Mouse (Mus musculus): Measurements from ENCODE around the gene Lbp. TPM values are rescaled to one million over a fixed set of nuclear protein-coding genes. Genes with fewer than 3 reads are reported as not detected.
A peak's percentile ranks its signal among the peaks of the same experiment; 100 is the strongest.

Gene Lbp
- total and polyA plus RNA-seq, 2 experiments: 66.8 to 164 TPM

DNA sequence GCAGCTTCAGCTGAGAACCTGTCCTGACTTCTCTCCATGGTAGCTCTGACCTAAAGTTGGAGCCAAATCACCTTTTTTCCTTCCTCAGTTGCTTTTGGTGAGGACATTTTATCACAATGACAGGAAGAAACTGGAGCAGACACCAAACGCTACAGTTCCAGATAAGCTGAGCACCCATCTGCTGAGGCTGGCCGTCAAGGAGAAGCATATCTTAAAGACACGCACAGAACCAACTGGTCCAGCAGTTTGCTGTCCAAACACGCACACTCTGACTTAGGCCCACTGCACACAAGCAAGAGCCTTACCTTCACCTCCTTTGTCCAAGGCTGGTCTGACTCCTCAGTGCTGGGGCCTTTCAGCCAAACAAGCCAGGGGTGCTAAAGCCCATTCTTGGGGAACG, 61.4 kb downstream of the Lbp start:
- Histone ChIP-seq H3K27ac (replicated peaks; ENCODE audit: insufficient read depth, low read depth, low read length) (no peak overlapping the region), H3K27me3 (ENCODE audit: control insufficient read depth, insufficient read depth, low read length) (no peaks in the 10 kb centered on the region), H3K4me3 (ENCODE audit: insufficient read depth, low read depth, low read length) (no peak overlapping the region), H3K4me1 (ENCODE audit: control insufficient read depth, insufficient read depth, low read length) (peaks cover 8% of the 10 kb centered on the region), H3K9ac (ENCODE audit: low read depth, low read length) (no peak overlapping the region), H3K79me2 (ENCODE audit: control insufficient read depth, insufficient read depth, low read length) (no peaks in the 10 kb centered on the region), H3K36me3 (ENCODE audit: control insufficient read depth, insufficient read depth, low read length) (no peaks in the 10 kb centered on the region)
- TF ChIP-seq CTCF (IDR thresholded peaks at IDR 0.05; ENCODE audit: low read depth, low read length) (no peak), POLR2A (IDR thresholded peaks at IDR 0.05; ENCODE audit: extremely low read depth, insufficient read depth, low read length) (no peak)
- no peak for DNase-seq (ENCODE audit: extremely low read depth, low read depth, low spot score)
- 90% methylated on average over 5 of the region's 5 CpGs for WGBS

- no peak for DNase-seq (ENCODE audit: extremely low read depth, low read depth, low spot score)
- H3K4me1 ChIP-seq (ENCODE audit: control insufficient read depth, insufficient read depth, low read length): peaks cover 13% of the 10 kb centered on the region
- no peaks in the 10 kb centered on the region for H3K79me2 ChIP-seq (ENCODE audit: control insufficient read depth, insufficient read depth, low read length)
- H3K9ac ChIP-seq (ENCODE audit: low read depth, low read length): no peak overlapping the region
- 90% methylated on average over 8 of the region's 8 CpGs for WGBS
- no peaks in the 10 kb centered on the region for H3K36me3 ChIP-seq (ENCODE audit: control insufficient read depth, insufficient read depth, low read length)
- H3K27me3 ChIP-seq (ENCODE audit: control insufficient read depth, insufficient read depth, low read length): no peaks in the 10 kb centered on the region
- TF ChIP-seq POLR2A (IDR thresholded peaks at IDR 0.05; ENCODE audit: extremely low read depth, insufficient read depth, low read length) (no peak), CTCF (IDR thresholded peaks at IDR 0.05; ENCODE audit: low read depth, low read length) (no peak)
- no peak overlapping the region for H3K4me3 ChIP-seq (ENCODE audit: insufficient read depth, low read depth, low read length)
- H3K27ac ChIP-seq (replicated peaks; ENCODE audit: insufficient read depth, low read depth, low read length): no peak overlapping the region
Measured at GRCm38 (mm10) chr2:158368313-158368712, 62.0 kb downstream of the Lbp start.

- H3K9ac ChIP-seq (ENCODE audit: low read depth, low read length): no peak overlapping the region
- no peaks in the 10 kb centered on the region for H3K27me3 ChIP-seq (ENCODE audit: control insufficient read depth, insufficient read depth, low read length)
- no peak overlapping the region for H3K4me3 ChIP-seq (ENCODE audit: insufficient read depth, low read depth, low read length)
- 87% methylated on average over 3 of the region's 3 CpGs for WGBS
- H3K4me1 ChIP-seq (ENCODE audit: control insufficient read depth, insufficient read depth, low read length): peaks cover 13% of the 10 kb centered on the region
- H3K36me3 ChIP-seq (ENCODE audit: control insufficient read depth, insufficient read depth, low read length): no peaks in the 10 kb centered on the region
- TF ChIP-seq POLR2A (IDR thresholded peaks at IDR 0.05; ENCODE audit: extremely low read depth, insufficient read depth, low read length) (no peak), CTCF (IDR thresholded peaks at IDR 0.05; ENCODE audit: low read depth, low read length) (no peak)
- H3K27ac ChIP-seq (replicated peaks; ENCODE audit: insufficient read depth, low read depth, low read length): no peak overlapping the region
- H3K79me2 ChIP-seq (ENCODE audit: control insufficient read depth, insufficient read depth, low read length): no peaks in the 10 kb centered on the region
- DNase-seq (ENCODE audit: extremely low read depth, low read depth, low spot score): no peak
Measured at GRCm38 (mm10) chr2:158369474-158370172, 63.3 kb downstream of the Lbp start.

- Histone ChIP-seq H3K36me3 (ENCODE audit: control insufficient read depth, insufficient read depth, low read length) (no peaks in the 10 kb centered on the region), H3K27me3 (ENCODE audit: control insufficient read depth, insufficient read depth, low read length) (no peaks in the 10 kb centered on the region), H3K9ac (ENCODE audit: low read depth, low read length) (no peak overlapping the region), H3K4me3 (ENCODE audit: insufficient read depth, low read depth, low read length) (no peak overlapping the region), H3K27ac (replicated peaks; ENCODE audit: insufficient read depth, low read depth, low read length) (no peak overlapping the region), H3K79me2 (ENCODE audit: control insufficient read depth, insufficient read depth, low read length) (no peaks in the 10 kb centered on the region), H3K4me1 (ENCODE audit: control insufficient read depth, insufficient read depth, low read length) (peaks cover 10% of the 10 kb centered on the region)
- 71% methylated on average over 5 of the region's 5 CpGs for WGBS
- DNase-seq (ENCODE audit: extremely low read depth, low read depth, low spot score): no peak
- TF ChIP-seq CTCF (IDR thresholded peaks at IDR 0.05; ENCODE audit: low read depth, low read length) (no peak), POLR2A (IDR thresholded peaks at IDR 0.05; ENCODE audit: extremely low read depth, insufficient read depth, low read length) (no peak)
Measured at GRCm38 (mm10) chr2:158370173-158370550, 63.9 kb downstream of the Lbp start.

DNA sequence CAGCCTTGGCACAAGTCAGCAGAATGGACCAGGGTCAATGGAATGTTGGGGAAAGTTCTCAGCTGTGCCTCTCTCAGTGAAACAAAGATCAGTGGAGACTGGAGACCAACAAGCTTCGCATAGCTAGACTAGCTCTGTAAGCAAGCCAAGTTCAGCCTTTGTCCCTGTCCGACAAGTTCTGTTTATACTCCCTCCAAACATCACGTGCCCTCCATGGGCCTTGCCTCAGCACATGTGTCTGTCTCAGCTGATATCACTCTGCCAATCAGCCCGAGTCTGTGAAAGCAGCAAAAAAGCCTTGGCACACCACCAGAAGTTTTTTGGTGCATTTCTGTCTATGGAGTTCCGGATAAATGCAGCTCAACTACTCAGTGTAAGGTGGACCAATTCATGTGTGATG, 66.8 kb downstream of the Lbp start:
- no peak for TF ChIP-seq POLR2A (IDR thresholded peaks at IDR 0.05; ENCODE audit: extremely low read depth, insufficient read depth, low read length)
- TF ChIP-seq CTCF (IDR thresholded peaks at IDR 0.05; ENCODE audit: low read depth, low read length): no peak
- H3K4me1 ChIP-seq (ENCODE audit: control insufficient read depth, insufficient read depth, low read length): peaks cover 6% of the 10 kb centered on the region; the same call in 1 of the 2 replicates
- no peaks in the 10 kb centered on the region for H3K79me2 ChIP-seq (ENCODE audit: control insufficient read depth, insufficient read depth, low read length)
- H3K27ac ChIP-seq (replicated peaks; ENCODE audit: insufficient read depth, low read depth, low read length): peak overlapping the region; percentile 48
- WGBS: 17% methylated on average over 5 of the region's 5 CpGs
- H3K9ac ChIP-seq (ENCODE audit: low read depth, low read length): no peak overlapping the region
- H3K27me3 ChIP-seq (ENCODE audit: control insufficient read depth, insufficient read depth, low read length): no peaks in the 10 kb centered on the region
- DNase-seq (ENCODE audit: extremely low read depth, low read depth, low spot score): peak; percentile 98
- no peaks in the 10 kb centered on the region for H3K36me3 ChIP-seq (ENCODE audit: control insufficient read depth, insufficient read depth, low read length)
- no peak overlapping the region for H3K4me3 ChIP-seq (ENCODE audit: insufficient read depth, low read depth, low read length)

GRCm38 (mm10) chr2:158373516-158373915, 67.2 kb downstream of the Lbp start:
- TF ChIP-seq CTCF (IDR thresholded peaks at IDR 0.05; ENCODE audit: low read depth, low read length) (no peak), POLR2A (IDR thresholded peaks at IDR 0.05; ENCODE audit: extremely low read depth, insufficient read depth, low read length) (no peak)
- no peak overlapping the region for H3K9ac ChIP-seq (ENCODE audit: low read depth, low read length)
- no peak for DNase-seq (ENCODE audit: extremely low read depth, low read depth, low spot score)
- H3K27ac ChIP-seq (replicated peaks; ENCODE audit: insufficient read depth, low read depth, low read length): no peak overlapping the region
- WGBS: 70% methylated on average over 7 of the region's 7 CpGs
- no peaks in the 10 kb centered on the region for H3K27me3 ChIP-seq (ENCODE audit: control insufficient read depth, insufficient read depth, low read length)
- H3K79me2 ChIP-seq (ENCODE audit: control insufficient read depth, insufficient read depth, low read length): no peaks in the 10 kb centered on the region
- H3K4me3 ChIP-seq (ENCODE audit: insufficient read depth, low read depth, low read length): no peak overlapping the region
- H3K4me1 ChIP-seq (ENCODE audit: control insufficient read depth, insufficient read depth, low read length): peaks cover 6% of the 10 kb centered on the region; the same call in 1 of the 2 replicates
- no peaks in the 10 kb centered on the region for H3K36me3 ChIP-seq (ENCODE audit: control insufficient read depth, insufficient read depth, low read length)
